ENCODE assay signal across 14 mouse cellular contexts in the genomic region with DNA sequence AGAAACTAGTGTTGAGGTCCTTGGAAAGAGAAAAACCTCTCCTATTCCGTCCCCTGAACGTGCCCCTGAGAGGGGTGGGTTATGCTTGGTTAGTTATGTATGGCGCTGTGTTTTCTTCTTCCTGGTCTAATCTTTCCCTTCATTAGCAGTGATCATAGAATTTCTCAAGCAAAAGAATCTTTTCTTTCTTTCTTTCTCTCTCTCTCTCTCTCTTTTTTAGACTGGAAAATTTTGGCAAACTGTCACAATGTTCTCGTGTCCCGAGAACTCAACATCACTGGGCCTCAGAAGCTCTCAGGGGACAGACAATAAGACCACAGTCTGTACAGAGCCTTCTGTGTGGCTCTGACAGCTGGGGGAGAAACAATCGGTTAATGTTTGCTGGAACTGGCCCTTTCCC. TPM values are rescaled to one million over a fixed set of nuclear protein-coding genes. Genes with fewer than 3 reads are reported as not detected.
A peak's percentile ranks its signal among the peaks of the same experiment; 100 is the strongest.
DNase-seq lines count a peak whose midpoint lies in the region; ATAC-seq and TF ChIP-seq lines count a peak whose summit lies in the region.
"Had no signal": no experiment of that assay in that cellular context is flagged by ENCODE, and none has a peak within 500 bp of the region (broad histone marks: within the 10 kb centered on the region; RNA-seq: fewer than 3 reads in every experiment).

No protein-coding gene starts in this region.

- H3K27me3 ChIP-seq in kidney, embryonic 14.5 days (ENCODE audit: control insufficient read depth, insufficient read depth, low read length): no peaks in the 10 kb centered on the region
- H3K27me3 ChIP-seq in embryonic facial prominence, embryonic 14.5 days (replicated peaks; ENCODE audit: control insufficient read depth, insufficient read depth, low read length): no peaks in the 10 kb centered on the region
- H3K27me3 ChIP-seq in hindbrain, postnatal 0 days (ENCODE audit: insufficient read depth, low read length): peaks cover 8% of the 10 kb centered on the region; the same call in 1 of the 2 replicates
- H3K27me3 ChIP-seq: limb, embryonic 13.5 days had no signal

- H3K9me3 ChIP-seq in kidney, embryonic 14.5 days (ENCODE audit: control insufficient read depth, low read length): no peaks in the 10 kb centered on the region
- no peaks in the 10 kb centered on the region for H3K9me3 ChIP-seq in embryonic facial prominence, embryonic 14.5 days (ENCODE audit: control insufficient read depth, low read length)
- no peaks in the 10 kb centered on the region for H3K9me3 ChIP-seq in hindbrain, postnatal 0 days (ENCODE audit: low read length)
- H3K9me3 ChIP-seq: limb, embryonic 13.5 days had no signal

- H3K27ac ChIP-seq in kidney, embryonic 14.5 days (ENCODE audit: low read depth, low read length): 0 out of 2 replicates have a peak overlapping the region, but pooled peaks have one; percentile 51
- peak overlapping the region; percentile 58; the same call in 1 of the 2 replicates for H3K27ac ChIP-seq in embryonic facial prominence, embryonic 14.5 days (replicated peaks; ENCODE audit: low read depth, low read length)
- H3K27ac ChIP-seq in hindbrain, postnatal 0 days: peak overlapping the region; percentile 66; the same call in 1 of the 2 replicates
- H3K27ac ChIP-seq: limb, embryonic 13.5 days had no signal

- H3K36me3 ChIP-seq in kidney, embryonic 14.5 days (ENCODE audit: control insufficient read depth, insufficient read depth, low read length): no peaks in the 10 kb centered on the region
- H3K36me3 ChIP-seq in embryonic facial prominence, embryonic 14.5 days (ENCODE audit: control insufficient read depth, insufficient read depth, low read length): no peaks in the 10 kb centered on the region
- H3K36me3 ChIP-seq in hindbrain, postnatal 0 days (ENCODE audit: insufficient read depth, low read length): no peaks in the 10 kb centered on the region
- H3K36me3 ChIP-seq: limb, embryonic 13.5 days had no signal

- 32% methylated on average over 6 of the region's 6 CpGs for WGBS in kidney, embryonic 14.5 days
- WGBS in embryonic facial prominence, embryonic 14.5 days: 27% methylated on average over 6 of the region's 6 CpGs
- 22% methylated on average over 6 of the region's 6 CpGs for WGBS in hindbrain, postnatal 0 days

- no peak overlapping the region for H3K9ac ChIP-seq in kidney, embryonic 14.5 days (ENCODE audit: low read depth, low read length)
- H3K9ac ChIP-seq in embryonic facial prominence, embryonic 14.5 days (ENCODE audit: low read depth, low read length): no peak overlapping the region
- no peak overlapping the region for H3K9ac ChIP-seq in hindbrain, postnatal 0 days (replicated peaks; ENCODE audit: low read length)
- H3K9ac ChIP-seq: limb, embryonic 13.5 days had no signal

- H3K4me2 ChIP-seq in kidney, embryonic 14.5 days (replicated peaks; ENCODE audit: low read depth, low read length): no peak overlapping the region
- no peak overlapping the region for H3K4me2 ChIP-seq in embryonic facial prominence, embryonic 14.5 days (ENCODE audit: low read depth, low read length)
- H3K4me2 ChIP-seq in hindbrain, postnatal 0 days (ENCODE audit: low read depth, low read length): no peak overlapping the region
- H3K4me2 ChIP-seq: limb, embryonic 13.5 days had no signal

- no peak for ATAC-seq in kidney, embryonic 14.5 days (ENCODE audit: low FRiP score, low TSS enrichment)
- no peak for ATAC-seq in embryonic facial prominence, embryonic 14.5 days (ENCODE audit: low read depth)
- ATAC-seq in hindbrain, postnatal 0 days: no peak
- ATAC-seq: activated CD4-positive, CD25-positive, alpha-beta regulatory T cell, adult 4 months; lung, postnatal 0 days had no signal

- no peak for DNase-seq in kidney, postnatal 4 days
- peak; percentile 53 for DNase-seq in adipocyte (ENCODE audit: low spot score)
- DNase-seq in embryonic facial prominence, embryonic 14.5 days (ENCODE audit: low spot score): peak; percentile 73
- peak; percentile 64 for DNase-seq in hindbrain, postnatal 0 days (ENCODE audit: low spot score)
- DNase-seq in adrenal gland, postnatal 10 days: no peak
- DNase-seq in ovary, postnatal 14 days (ENCODE audit: low spot score): no peak
- DNase-seq: heart, postnatal 10 days; kidney, postnatal 36 days had no signal

- TF ChIP-seq CTCF in hindbrain, postnatal 0 days (IDR thresholded peaks at IDR 0.05; ENCODE audit: low read depth): no peak

- H3K4me3 ChIP-seq in kidney, embryonic 14.5 days (ENCODE audit: low read length): no peak overlapping the region
- no peak overlapping the region for H3K4me3 ChIP-seq in embryonic facial prominence, embryonic 14.5 days (ENCODE audit: low read depth, low read length)
- no peak overlapping the region for H3K4me3 ChIP-seq in hindbrain, postnatal 0 days (ENCODE audit: low read length)
- H3K4me3 ChIP-seq: limb, embryonic 13.5 days; myocyte had no signal

- peaks cover 8% of the 10 kb centered on the region; the same call in 1 of the 2 replicates for H3K4me1 ChIP-seq in kidney, embryonic 14.5 days (ENCODE audit: control insufficient read depth, insufficient read depth, low read length)
- H3K4me1 ChIP-seq in embryonic facial prominence, embryonic 14.5 days (ENCODE audit: control insufficient read depth, insufficient read depth, low read length): peaks cover under 1% of the 10 kb centered on the region; the same call in 1 of the 2 replicates
- no peaks in the 10 kb centered on the region for H3K4me1 ChIP-seq in hindbrain, postnatal 0 days (ENCODE audit: insufficient read depth, low read length)

RNA-seq across cellular contexts. Expression of a gene that starts 15.3 kb away (rescaled TPM):
- polyA plus RNA-seq in kidney, embryonic 14.5 days (2014; fragmentation: Nextera tagmentation; extraction: Ambion mirVana): 0.09 and 0.14 TPM in 2 replicates
- 1.00 and 1.0 TPM in 2 replicates for polyA plus RNA-seq in embryonic facial prominence, embryonic 14.5 days (2014; fragmentation: Nextera tagmentation; extraction: Ambion mirVana)
- 8.7 and 10.6 TPM in 2 replicates for total RNA-seq in hindbrain, postnatal 0 days (2014; rRNA removed)
- polyA plus RNA-seq in hindbrain, postnatal 0 days (2015; fragmentation: Nextera tagmentation; extraction: Ambion mirVana): 4.1 and 4.2 TPM in 2 replicates
- total RNA-seq in adrenal gland, postnatal 10 days (2021): under 1 TPM; 0.60 to 0.94 TPM
- polyA plus RNA-seq: activated CD4-positive, CD25-positive, alpha-beta regulatory T cell, adult 4 months; myocyte had no signal

RNA-seq across cellular contexts. Expression of a gene that starts 15.5 kb away (rescaled TPM):
- polyA plus RNA-seq in kidney, embryonic 14.5 days (2014; fragmentation: Nextera tagmentation; extraction: Ambion mirVana): not detected in 2 replicates
- not detected in 2 replicates for polyA plus RNA-seq in embryonic facial prominence, embryonic 14.5 days (2014; fragmentation: Nextera tagmentation; extraction: Ambion mirVana)
- total RNA-seq in hindbrain, postnatal 0 days (2014; rRNA removed): not detected in 2 replicates
- 0.39 and 0.53 TPM in 2 replicates for polyA plus RNA-seq in hindbrain, postnatal 0 days (2015; fragmentation: Nextera tagmentation; extraction: Ambion mirVana)
- total RNA-seq in adrenal gland, postnatal 10 days (2021): not detected
- total RNA-seq: ES-E14; heart, postnatal 10 days had no signal
- polyA plus RNA-seq: activated CD4-positive, CD25-positive, alpha-beta regulatory T cell, adult 4 months; limb, embryonic 13.5 days; lung, postnatal 0 days; myocyte had no signal

RNA-seq across cellular contexts. Expression of a gene that starts 23.6 kb away (rescaled TPM):
- polyA plus RNA-seq in kidney, embryonic 14.5 days (2014; fragmentation: Nextera tagmentation; extraction: Ambion mirVana): 13.7 and 21.3 TPM in 2 replicates
- polyA plus RNA-seq in embryonic facial prominence, embryonic 14.5 days (2014; fragmentation: Nextera tagmentation; extraction: Ambion mirVana): 42.2 and 46.6 TPM in 2 replicates
- 55.3 and 56.6 TPM in 2 replicates for total RNA-seq in hindbrain, postnatal 0 days (2014; rRNA removed)
- polyA plus RNA-seq in hindbrain, postnatal 0 days (2015; fragmentation: Nextera tagmentation; extraction: Ambion mirVana): 19.1 and 20.9 TPM in 2 replicates
- total RNA-seq in adrenal gland, postnatal 10 days (2021): 10 to 100 TPM; 41.2 to 49.2 TPM

RNA-seq across cellular contexts. Expression of a gene that starts 25.1 kb away (rescaled TPM):
- polyA plus RNA-seq in kidney, embryonic 14.5 days (2014; fragmentation: Nextera tagmentation; extraction: Ambion mirVana): not detected in 2 replicates
- polyA plus RNA-seq in embryonic facial prominence, embryonic 14.5 days (2014; fragmentation: Nextera tagmentation; extraction: Ambion mirVana): not detected in 2 replicates
- not detected in 2 replicates for total RNA-seq in hindbrain, postnatal 0 days (2014; rRNA removed)
- polyA plus RNA-seq in hindbrain, postnatal 0 days (2015; fragmentation: Nextera tagmentation; extraction: Ambion mirVana): not detected in 2 replicates
- not detected for total RNA-seq in adrenal gland, postnatal 10 days (2021)
- total RNA-seq: ES-E14; heart, postnatal 10 days had no signal
- polyA plus RNA-seq: activated CD4-positive, CD25-positive, alpha-beta regulatory T cell, adult 4 months; limb, embryonic 13.5 days; lung, postnatal 0 days; myocyte had no signal

RNA-seq across cellular contexts. Expression of a gene that starts 38.4 kb away (rescaled TPM):
- polyA plus RNA-seq in kidney, embryonic 14.5 days (2014; fragmentation: Nextera tagmentation; extraction: Ambion mirVana): 1.2 and 1.9 TPM in 2 replicates
- polyA plus RNA-seq in embryonic facial prominence, embryonic 14.5 days (2014; fragmentation: Nextera tagmentation; extraction: Ambion mirVana): 2.9 and 4.0 TPM in 2 replicates
- total RNA-seq in hindbrain, postnatal 0 days (2014; rRNA removed): 6.2 and 7.1 TPM in 2 replicates
- 2.4 and 2.9 TPM in 2 replicates for polyA plus RNA-seq in hindbrain, postnatal 0 days (2015; fragmentation: Nextera tagmentation; extraction: Ambion mirVana)
- 1 to 10 TPM; 3.2 to 5.4 TPM for total RNA-seq in adrenal gland, postnatal 10 days (2021)

Comparison
In these comparisons a context has a peak if more than half of its experiments do, and no peak if none do; other contexts are left out.
1. DNase-seq: peak in adipocyte (single experiment), embryonic facial prominence, embryonic 14.5 days (single experiment) and hindbrain, postnatal 0 days (single experiment); none in kidney, postnatal 4 days (0 of 2), adrenal gland, postnatal 10 days (single experiment) and ovary, postnatal 14 days (single experiment).
2. Peak in every context shown above with its lines, with median percentiles within 50 percentile points of each other: H3K27ac ChIP-seq.